Comparison of ENCODE assay signal across 18 mouse cellular contexts in genomic region chr5:90876471-90877172, GRCm38 (mm10). TPM values are rescaled to one million over a fixed set of nuclear protein-coding genes. Genes with fewer than 3 reads are reported as not detected.
DNase-seq lines count a peak whose midpoint lies in the region; ATAC-seq and TF ChIP-seq lines count a peak whose summit lies in the region.
"Had no signal": no experiment of that assay in that cellular context is flagged by ENCODE, and none has a peak within 500 bp of the region (broad histone marks: within the 10 kb centered on the region; RNA-seq: fewer than 3 reads in every experiment).

No protein-coding gene starts in this region.

- H3K4me2 ChIP-seq in heart, embryonic 13.5 days: no peak overlapping the region
- H3K4me2 ChIP-seq in intestine, postnatal 0 days (replicated peaks; ENCODE audit: low read depth): no peak overlapping the region
- H3K4me2 ChIP-seq in midbrain, embryonic 16.5 days (ENCODE audit: low read length): no peak overlapping the region
- H3K4me2 ChIP-seq: embryonic facial prominence, embryonic 12.5 days; lung, embryonic 14.5 days; neural tube, embryonic 13.5 days had no signal

- ATAC-seq in heart, embryonic 13.5 days (ENCODE audit: extremely low read depth, insufficient number of reproducible peaks, low FRiP score, low TSS enrichment): no peak
- ATAC-seq in intestine, postnatal 0 days: peak; percentile 25; the same call in 1 of the 2 replicates
- ATAC-seq in midbrain, embryonic 16.5 days: no peak
- ATAC-seq: forebrain, embryonic 16.5 days had no signal

- H3K27ac ChIP-seq in heart, embryonic 13.5 days (replicated peaks): peak overlapping the region; percentile 65; the same call in 1 of the 2 replicates
- no peak overlapping the region; the same call in 1 of the 2 replicates for H3K27ac ChIP-seq in intestine, postnatal 0 days (ENCODE audit: low read depth, low read length)
- H3K27ac ChIP-seq in midbrain, embryonic 16.5 days (ENCODE audit: low read length): no peak overlapping the region
- H3K27ac ChIP-seq: embryonic facial prominence, embryonic 12.5 days; hindbrain, embryonic 10.5 days; neural tube, embryonic 13.5 days had no signal

- TF ChIP-seq CTCF in intestine, postnatal 0 days (IDR thresholded peaks at IDR 0.05; ENCODE audit: low read depth): no peak

- no peak overlapping the region for H3K4me3 ChIP-seq in heart, embryonic 13.5 days
- no peak overlapping the region for H3K4me3 ChIP-seq in intestine, postnatal 0 days (ENCODE audit: low read depth, low read length)
- no peak overlapping the region for H3K4me3 ChIP-seq in midbrain, embryonic 16.5 days (ENCODE audit: low read depth, low read length)
- H3K4me3 ChIP-seq: embryonic facial prominence, embryonic 12.5 days; heart, embryonic 10.5 days; hindbrain, embryonic 10.5 days; neural tube, embryonic 13.5 days had no signal

- H3K9ac ChIP-seq in heart, embryonic 13.5 days: no peak overlapping the region
- H3K9ac ChIP-seq in intestine, postnatal 0 days (ENCODE audit: low read depth, low read length): no peak overlapping the region
- H3K9ac ChIP-seq in midbrain, embryonic 16.5 days (ENCODE audit: low read depth, low read length): no peak overlapping the region
- H3K9ac ChIP-seq: embryonic facial prominence, embryonic 12.5 days; lung, embryonic 14.5 days; neural tube, embryonic 13.5 days had no signal

- no peak for DNase-seq in heart, adult 9 months (ENCODE audit: low spot score in 2 of 2)
- DNase-seq in 3T3-L1 (ENCODE audit: low read depth, low spot score): peak; percentile 86
- peak; percentile 55 for DNase-seq in NIH3T3 (ENCODE audit: low read depth)
- no peak for DNase-seq in spleen, adult 12 weeks (ENCODE audit: low spot score)
- DNase-seq in thymus, postnatal 0 days (ENCODE audit: low spot score): no peak
- DNase-seq: B cell, adult 2 months; right cerebral cortex, postnatal 14 days; thymus, adult 18-20 months had no signal

- H3K4me1 ChIP-seq in heart, embryonic 13.5 days: peaks cover 19% of the 10 kb centered on the region
- H3K4me1 ChIP-seq in intestine, postnatal 0 days (replicated peaks; ENCODE audit: control insufficient read depth, insufficient read depth, low read length): 0 out of 2 replicates have a peak, but pooled peaks cover 14% of the 10 kb centered on the region
- no peaks in the 10 kb centered on the region for H3K4me1 ChIP-seq in midbrain, embryonic 16.5 days (ENCODE audit: control insufficient read depth, insufficient read depth, low read length)
- H3K4me1 ChIP-seq: embryonic facial prominence, embryonic 12.5 days; heart, embryonic 10.5 days; hindbrain, embryonic 10.5 days; neural tube, embryonic 13.5 days had no signal

- no peaks in the 10 kb centered on the region for H3K27me3 ChIP-seq in heart, embryonic 13.5 days (replicated peaks)
- no peaks in the 10 kb centered on the region for H3K27me3 ChIP-seq in intestine, postnatal 0 days (replicated peaks; ENCODE audit: control insufficient read depth, insufficient read depth, low read length)
- no peaks in the 10 kb centered on the region for H3K27me3 ChIP-seq in midbrain, embryonic 16.5 days (ENCODE audit: control insufficient read depth, insufficient read depth, low read depth, low read length)
- H3K27me3 ChIP-seq: embryonic facial prominence, embryonic 12.5 days; neural tube, embryonic 13.5 days had no signal

- WGBS in heart, embryonic 13.5 days: 63% methylated on average over 8 of the region's 8 CpGs
- 61% methylated on average over 8 of the region's 8 CpGs for WGBS in intestine, postnatal 0 days
- WGBS in midbrain, embryonic 16.5 days: 90% methylated on average over 8 of the region's 8 CpGs

- no peaks in the 10 kb centered on the region for H3K9me3 ChIP-seq in heart, embryonic 13.5 days
- no peaks in the 10 kb centered on the region for H3K9me3 ChIP-seq in intestine, postnatal 0 days (ENCODE audit: control insufficient read depth)
- H3K9me3 ChIP-seq in midbrain, embryonic 16.5 days (replicated peaks; ENCODE audit: control insufficient read depth, low read length, poor library complexity, severe bottlenecking): no peaks in the 10 kb centered on the region
- H3K9me3 ChIP-seq: embryonic facial prominence, embryonic 12.5 days; heart, embryonic 10.5 days; neural tube, embryonic 13.5 days had no signal

- H3K36me3 ChIP-seq in heart, embryonic 13.5 days: no peaks in the 10 kb centered on the region
- no peaks in the 10 kb centered on the region for H3K36me3 ChIP-seq in intestine, postnatal 0 days (ENCODE audit: control insufficient read depth, insufficient read depth)
- H3K36me3 ChIP-seq in midbrain, embryonic 16.5 days (ENCODE audit: control insufficient read depth, insufficient read depth, low read length): no peaks in the 10 kb centered on the region
- H3K36me3 ChIP-seq: embryonic facial prominence, embryonic 12.5 days; heart, embryonic 10.5 days; hindbrain, embryonic 10.5 days; neural tube, embryonic 13.5 days had no signal

RNA-seq across cellular contexts. Expression of gene Cxcl1, which starts 14.4 kb away (rescaled TPM):
- polyA plus RNA-seq in heart, embryonic 13.5 days (2015; fragmentation: Nextera tagmentation; extraction: Ambion mirVana): 0.45 and 0.69 TPM in 2 replicates
- 0.83 and 1.2 TPM in 2 replicates for polyA plus RNA-seq in intestine, postnatal 0 days (2015; fragmentation: Nextera tagmentation; extraction: Ambion mirVana)
- polyA plus RNA-seq in thymus, postnatal 0 days (2015; fragmentation: Nextera tagmentation; extraction: Ambion mirVana): 1.6 and 2.1 TPM in 2 replicates
- polyA plus RNA-seq in midbrain, embryonic 16.5 days (2015; fragmentation: Nextera tagmentation; extraction: Ambion mirVana): 0.15 TPM in 1 of 2 replicates, not detected in the other
- polyA plus RNA-seq: forebrain, embryonic 16.5 days; hindbrain, embryonic 10.5 days; neural tube, embryonic 13.5 days had no signal

RNA-seq across cellular contexts. Expression of gene Cxcl2, which starts 27.0 kb away (rescaled TPM):
- not detected in 2 replicates for polyA plus RNA-seq in heart, embryonic 13.5 days (2015; fragmentation: Nextera tagmentation; extraction: Ambion mirVana)
- 0.18 and 0.30 TPM in 2 replicates for polyA plus RNA-seq in intestine, postnatal 0 days (2015; fragmentation: Nextera tagmentation; extraction: Ambion mirVana)
- 0.54 and 0.98 TPM in 2 replicates for polyA plus RNA-seq in thymus, postnatal 0 days (2015; fragmentation: Nextera tagmentation; extraction: Ambion mirVana)
- 0.11 TPM in 1 of 2 replicates, not detected in the other for polyA plus RNA-seq in midbrain, embryonic 16.5 days (2015; fragmentation: Nextera tagmentation; extraction: Ambion mirVana)
- polyA plus RNA-seq: embryonic facial prominence, embryonic 12.5 days; forebrain, embryonic 16.5 days; heart, embryonic 10.5 days; hindbrain, embryonic 10.5 days; kidney, embryonic 14.5 days; lung, embryonic 14.5 days; neural tube, embryonic 13.5 days had no signal

RNA-seq across cellular contexts. Expression of gene Mthfd2l, which starts 54.3 kb away (rescaled TPM):
- 28.1 and 31.3 TPM in 2 replicates for polyA plus RNA-seq in heart, embryonic 13.5 days (2015; fragmentation: Nextera tagmentation; extraction: Ambion mirVana)
- polyA plus RNA-seq in intestine, postnatal 0 days (2015; fragmentation: Nextera tagmentation; extraction: Ambion mirVana): 33.9 TPM in 2 replicates
- 27.5 and 27.7 TPM in 2 replicates for polyA plus RNA-seq in thymus, postnatal 0 days (2015; fragmentation: Nextera tagmentation; extraction: Ambion mirVana)
- 59.8 and 62.4 TPM in 2 replicates for polyA plus RNA-seq in midbrain, embryonic 16.5 days (2015; fragmentation: Nextera tagmentation; extraction: Ambion mirVana)

Comparison
In these comparisons a context has a peak if more than half of its experiments do, and no peak if none do; other contexts are left out.
1. DNase-seq: peak in 3T3-L1 (single experiment) and NIH3T3 (single experiment); none in heart, adult 9 months (0 of 2), spleen, adult 12 weeks (single experiment) and thymus, postnatal 0 days (single experiment).